Mouse (Mus musculus) kidney, embryonic 16.5 days (tissue): ENCODE results near the gene Ube2h. TPM values are rescaled to one million over a fixed set of nuclear protein-coding genes. Genes with fewer than 3 reads are reported as not detected.

Experiments
- ATAC-seq: fragments of 200-750 bp; cut with Nextera tagmentation; 2 replicates; pipeline ENCODE4 v1.8.0; 2017; ENCODE audit warnings: moderate TSS enrichment; ENCODE audit not compliant: low FRiP score, low TSS enrichment
- H3K27ac ChIP-seq: fragments of 300-500 bp; sonication (generic); 2 replicates; pipeline ENCODE4 v1.5.1; 2014; ENCODE audit warnings: low read length
- H3K27me3 ChIP-seq: fragments of 300-500 bp; sonication (generic); 2 replicates; pipeline ENCODE4 v1.6.1; 2014; ENCODE audit warnings: low read length, control low read depth, mixed read lengths; ENCODE audit not compliant: insufficient read depth
- H3K36me3 ChIP-seq: fragments of 300-500 bp; sonication (generic); 2 replicates; pipeline ENCODE4 v1.6.1; 2014; ENCODE audit warnings: low read length, control low read depth, mixed read lengths; ENCODE audit not compliant: insufficient read depth
- H3K4me1 ChIP-seq: fragments of 300-500 bp; sonication (generic); 2 replicates; pipeline ENCODE4 v1.6.1; 2014; ENCODE audit warnings: low read length, control low read depth, mixed read lengths; ENCODE audit not compliant: insufficient read depth
- H3K4me2 ChIP-seq: fragments of 300-500 bp; sonication (generic); replicated peaks from 2 replicates; pipeline ENCODE4 v1.6.1; 2014; ENCODE audit warnings: low read depth, low read length
- H3K4me3 ChIP-seq: fragments of 300-500 bp; sonication (generic); 2 replicates; pipeline ENCODE4 v1.5.1; 2014; ENCODE audit warnings: mild to moderate bottlenecking, low read length
- H3K9ac ChIP-seq: fragments of 300-500 bp; sonication (generic); replicated peaks from 2 replicates; pipeline ENCODE4 v1.6.1; 2014; ENCODE audit warnings: low read length
- H3K9me3 ChIP-seq: fragments of 300-500 bp; sonication (generic); 2 replicates; pipeline ENCODE4 v1.6.1; 2016; ENCODE audit warnings: low read length, control low read depth
- WGBS: fragments of 180-500 bp; shearing (Covaris S2); extraction: QIAGEN DNeasy Blood & Tissue Kit; methylation state at CpG from one replicate; pipeline ENCODE4 v1.1.7; 2014; 5-methylcytosine and 5-hydroxymethylcytosine counted together
- polyA plus RNA-seq: library from polyadenylated mRNA; unstranded; fragments of >200 nt; fragmentation: Nextera tagmentation; extraction: Ambion mirVana; gene quantifications from 2 replicates; pipeline ENCODE4 v1.2.1, GENCODE M21; 2015

The Ube2h gene
- polyA plus RNA-seq: 53.7 and 55.5 TPM in 2 replicates

DNA sequence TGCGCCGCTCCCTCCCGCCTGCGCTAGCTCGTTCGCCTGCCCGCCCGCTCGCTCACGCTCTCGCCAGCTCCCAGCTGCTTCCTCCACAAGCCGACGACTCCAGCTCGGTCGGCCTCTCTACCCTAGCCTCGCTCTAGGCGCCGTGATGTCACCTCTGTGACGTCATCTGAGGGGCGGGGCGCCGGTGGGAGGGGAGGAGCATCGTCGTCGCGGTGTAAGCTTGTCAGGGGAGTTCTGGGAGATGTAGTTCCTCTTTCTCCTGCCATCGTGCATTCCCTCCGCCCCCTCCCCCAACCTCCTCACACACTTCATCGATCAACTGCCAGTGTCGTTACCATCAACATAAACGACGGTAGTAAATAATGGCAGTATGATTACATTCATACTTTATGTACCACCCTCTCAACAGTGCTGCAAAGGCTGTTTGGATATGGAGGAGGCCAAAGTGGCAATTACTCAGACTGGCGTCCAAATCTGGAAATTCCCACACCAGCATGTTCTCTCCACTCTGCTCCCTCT, at the start of gene Ube2h:
Gene Ube2h (minus strand): TSS at position 141 of the 519 bp plus-strand sequence.
- WGBS: 2% methylated on average over 31 of the region's 33 CpGs
- Histone ChIP-seq H3K9ac (peak within 1 kb of the TSS; percentile 88), H3K27ac (peak within 1 kb of the TSS; percentile 91), H3K9me3 (no peaks in the 10 kb centered on the region), H3K4me1 (peaks cover 51% of the 10 kb centered on the region), H3K4me3 (peak within 1 kb of the TSS; percentile 82), H3K27me3 (no peaks in the 10 kb centered on the region), H3K36me3 (no peaks in the 10 kb centered on the region), H3K4me2 (peak within 1 kb of the TSS; percentile 91)
- ATAC-seq: peak; percentile 90

DNA sequence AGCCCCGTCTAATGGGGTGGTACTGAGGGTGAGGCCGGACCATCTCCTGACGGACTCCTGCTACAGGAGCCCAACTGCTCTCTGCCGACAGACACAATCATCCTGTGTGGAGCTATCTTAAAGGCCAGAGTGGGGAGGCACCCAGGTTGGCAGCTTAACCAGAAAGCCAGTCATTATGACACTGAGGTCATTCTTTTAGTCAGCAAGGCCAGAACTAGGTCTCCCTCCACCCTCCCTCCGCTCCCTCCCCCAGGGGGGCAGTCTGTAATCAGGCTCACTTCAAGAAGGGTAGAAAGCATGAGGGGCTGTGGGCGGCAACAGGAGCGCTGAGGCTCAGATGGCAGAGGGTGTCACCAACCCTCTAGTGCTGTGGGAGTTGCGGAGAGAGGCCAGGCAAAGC, 49.3 kb upstream of the Ube2h start:
- Histone ChIP-seq H3K27me3 (no peaks in the 10 kb centered on the region), H3K27ac (no peak overlapping the region), H3K36me3 (no peaks in the 10 kb centered on the region), H3K4me2 (no peak overlapping the region), H3K4me3 (no peak overlapping the region), H3K9ac (no peak overlapping the region), H3K4me1 (peaks cover 36% of the 10 kb centered on the region), H3K9me3 (no peaks in the 10 kb centered on the region)
- 58% methylated on average over 8 of the region's 8 CpGs for whole genome bisulfite sequencing
- peak; percentile 29; the same call in 1 of the 2 replicates for ATAC-seq

- H3K36me3 ChIP-seq: no peaks in the 10 kb centered on the region
- WGBS: 12% methylated on average over 8 of the region's 8 CpGs
- ATAC-seq: no peak
Observed at GRCm38 (mm10) chr6:30352762-30353161, 48.4 kb upstream of the Ube2h start.

DNA sequence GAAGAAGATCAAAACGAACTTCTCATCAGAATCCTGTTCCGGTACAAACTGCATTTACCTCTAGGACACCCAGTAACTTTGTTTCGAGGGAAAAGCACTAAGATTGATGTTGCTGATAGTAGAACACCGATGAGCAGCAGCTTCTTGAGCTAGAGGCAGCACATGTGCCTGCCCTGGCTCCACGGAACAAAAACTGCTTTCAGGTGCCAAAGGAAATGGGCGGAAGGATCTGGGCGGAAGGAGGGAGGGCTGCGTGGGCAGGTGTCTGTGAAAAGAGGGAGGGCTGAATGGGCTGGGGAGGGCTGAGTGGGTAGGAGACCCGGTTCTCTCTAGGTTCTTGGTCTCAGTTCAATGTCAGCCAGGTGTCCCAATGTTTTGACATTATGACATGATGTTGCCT, 47.0 kb upstream of the Ube2h start:
- H3K4me1 ChIP-seq: peaks cover 30% of the 10 kb centered on the region
- H3K9me3 ChIP-seq: no peaks in the 10 kb centered on the region
- no peak overlapping the region for H3K27ac ChIP-seq
- 64% methylated on average over 9 of the region's 9 CpGs for WGBS
- no peaks in the 10 kb centered on the region for H3K36me3 ChIP-seq
- ATAC-seq: no peak
- no peak overlapping the region for H3K4me2 ChIP-seq
- no peak overlapping the region for H3K4me3 ChIP-seq
- H3K9ac ChIP-seq: no peak overlapping the region
- no peaks in the 10 kb centered on the region for H3K27me3 ChIP-seq

More at GRCm38 (mm10) chr6:30352762-30353161, 48.4 kb upstream of the Ube2h start:
- Histone ChIP-seq H3K4me3 (no peak overlapping the region), H3K4me2 (no peak overlapping the region), H3K9ac (no peak overlapping the region), H3K27me3 (no peaks in the 10 kb centered on the region), H3K27ac (no peak overlapping the region), H3K9me3 (no peaks in the 10 kb centered on the region), H3K4me1 (peaks cover 36% of the 10 kb centered on the region)

GRCm38 (mm10) chr6:30347288-30347801, 43.0 kb upstream of the Ube2h start:
- no peaks in the 10 kb centered on the region for H3K9me3 ChIP-seq
- no peak overlapping the region for H3K4me2 ChIP-seq
- H3K9ac ChIP-seq: no peak overlapping the region
- no peaks in the 10 kb centered on the region for H3K27me3 ChIP-seq
- ATAC-seq: no peak
- 81% methylated on average over 4 of the region's 4 CpGs for WGBS
- no peak overlapping the region for H3K4me3 ChIP-seq
- peaks cover 8% of the 10 kb centered on the region for H3K4me1 ChIP-seq
- no peaks in the 10 kb centered on the region for H3K36me3 ChIP-seq
- no peak overlapping the region for H3K27ac ChIP-seq

- Histone ChIP-seq H3K9ac (no peak overlapping the region), H3K27ac (no peak overlapping the region), H3K4me1 (peaks cover 7% of the 10 kb centered on the region), H3K4me3 (no peak overlapping the region), H3K36me3 (no peaks in the 10 kb centered on the region), H3K4me2 (no peak overlapping the region), H3K27me3 (no peaks in the 10 kb centered on the region), H3K9me3 (no peaks in the 10 kb centered on the region)
- WGBS: 72% methylated on average over 6 of the region's 6 CpGs
- no peak for ATAC-seq
Observed at GRCm38 (mm10) chr6:30346737-30347136, 42.4 kb upstream of the Ube2h start.

DNA sequence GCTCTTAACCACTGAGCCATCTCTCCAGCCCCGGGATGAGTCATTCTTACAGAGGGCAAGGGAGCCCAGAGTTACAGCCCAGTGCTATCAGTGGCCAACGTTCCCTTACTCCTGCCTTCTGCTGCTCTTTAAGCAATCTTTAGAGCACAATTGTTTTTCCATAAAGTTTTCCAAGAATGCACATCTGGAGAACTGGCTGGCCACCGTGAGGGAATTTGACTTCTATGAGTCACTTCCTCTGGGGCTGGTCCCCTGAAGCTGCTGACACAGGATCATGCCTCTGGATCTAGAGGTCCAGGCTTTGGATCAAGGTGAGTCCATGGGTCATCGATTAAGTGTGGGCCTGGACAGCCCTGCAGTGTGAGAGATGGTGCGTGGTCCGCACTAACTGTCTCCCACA, 39.7 kb upstream of the Ube2h start:
- no peak overlapping the region for H3K4me2 ChIP-seq
- peaks cover 7% of the 10 kb centered on the region for H3K4me1 ChIP-seq
- H3K27ac ChIP-seq: no peak overlapping the region
- H3K9ac ChIP-seq: no peak overlapping the region
- peak; percentile 70; the same call in 1 of the 2 replicates for ATAC-seq
- no peaks in the 10 kb centered on the region for H3K9me3 ChIP-seq
- H3K4me3 ChIP-seq: no peak overlapping the region
- H3K36me3 ChIP-seq: no peaks in the 10 kb centered on the region
- WGBS: 36% methylated on average over 6 of the region's 6 CpGs
- no peaks in the 10 kb centered on the region for H3K27me3 ChIP-seq

- Histone ChIP-seq H3K4me3 (no peak overlapping the region), H3K36me3 (no peaks in the 10 kb centered on the region), H3K4me2 (no peak overlapping the region), H3K9me3 (no peaks in the 10 kb centered on the region), H3K9ac (no peak overlapping the region), H3K27me3 (no peaks in the 10 kb centered on the region), H3K4me1 (peaks cover 7% of the 10 kb centered on the region), H3K27ac (no peak overlapping the region)
- ATAC-seq: no peak
- WGBS: 77% methylated on average over 4 of the region's 4 CpGs
Observed at GRCm38 (mm10) chr6:30340231-30340873, 36.0 kb upstream of the Ube2h start.

- no peak overlapping the region for H3K4me3 ChIP-seq
- peak overlapping the region; percentile 56 for H3K27ac ChIP-seq
- WGBS: 26% methylated on average over 5 of the region's 5 CpGs
Observed at GRCm38 (mm10) chr6:30336912-30337311, 32.6 kb upstream of the Ube2h start.

DNA sequence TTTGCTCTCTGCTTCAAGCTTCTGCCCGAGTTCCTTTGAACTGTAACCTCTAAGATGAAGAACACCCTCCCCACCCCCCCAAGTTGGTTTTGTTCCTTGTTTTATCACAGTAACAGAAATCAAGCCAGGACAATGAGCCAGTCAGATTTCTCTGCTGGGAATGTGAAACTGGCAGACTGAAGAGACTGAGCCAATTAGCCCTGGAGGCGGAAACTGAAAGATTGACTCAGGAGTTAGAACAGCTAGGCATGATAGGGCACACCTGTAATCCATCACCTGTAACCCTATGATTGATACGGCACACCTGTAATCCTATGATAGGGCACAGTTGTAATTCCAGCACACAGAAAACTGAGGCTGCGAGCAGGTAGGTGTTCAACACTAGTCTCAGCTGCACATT, 27.9 kb upstream of the Ube2h start:
- H3K4me1 ChIP-seq: peaks cover 7% of the 10 kb centered on the region
- no peaks in the 10 kb centered on the region for H3K9me3 ChIP-seq
- no peak overlapping the region for H3K9ac ChIP-seq
- ATAC-seq: no peak
- H3K27me3 ChIP-seq: no peaks in the 10 kb centered on the region
- H3K4me3 ChIP-seq: no peak overlapping the region
- H3K36me3 ChIP-seq: no peaks in the 10 kb centered on the region
- peak overlapping the region; percentile 25; the same call in 1 of the 2 replicates for H3K27ac ChIP-seq
- no peak overlapping the region for H3K4me2 ChIP-seq
- WGBS: 42% methylated on average over 4 of the region's 4 CpGs

More at GRCm38 (mm10) chr6:30336912-30337311, 32.6 kb upstream of the Ube2h start:
- no peak overlapping the region for H3K9ac ChIP-seq
- no peaks in the 10 kb centered on the region for H3K27me3 ChIP-seq
- peak; percentile 80 for ATAC-seq
- peak overlapping the region; percentile 19; the same call in 1 of the 2 replicates for H3K4me2 ChIP-seq
- no peaks in the 10 kb centered on the region for H3K9me3 ChIP-seq
- H3K4me1 ChIP-seq: peaks cover 7% of the 10 kb centered on the region
- H3K36me3 ChIP-seq: no peaks in the 10 kb centered on the region
